Mouse (Mus musculus) skeletal muscle tissue, postnatal 0 days (tissue): ENCODE measurements around the gene Arhgap30. TPM values are rescaled to one million over a fixed set of nuclear protein-coding genes. Genes with fewer than 3 reads are reported as not detected.

ENCODE experiments used
- polyA plus RNA-seq: library from polyadenylated mRNA; unstranded; fragments of >200 nt; fragmentation: Nextera tagmentation; extraction: Ambion mirVana; gene quantifications from 2 replicates; pipeline ENCODE4 v1.2.1, GENCODE M21; 2015

The Arhgap30 gene
- 1.8 and 2.5 TPM in 2 replicates for polyA plus RNA-seq

GRCm38 (mm10) chr1:171388376-171389102, at the start of gene Arhgap30:
Arhgap30 (plus strand) TSS chr1:171388954.

GRCm38 (mm10) chr1:171345225-171346094, 43.3 kb upstream of the Arhgap30 start, which contains the start of the genes Nit1 and Pfdn2:
Nit1 (minus strand) TSS chr1:171345646.
Pfdn2 (plus strand) TSS chr1:171345670.

GRCm38 (mm10) chr1:171360656-171361055, 28.1 kb upstream of the Arhgap30 start, which contains the start of gene Klhdc9:
Klhdc9 (minus strand) TSS chr1:171360798.

GRCm38 (mm10) chr1:171369845-171370556, 18.8 kb upstream of the Arhgap30 start, which contains the start of gene Nectin4:
Nectin4 (plus strand) TSS chr1:171370099.

GRCm38 (mm10) chr1:171410947-171411484, 22.3 kb downstream of the Arhgap30 start, which contains the start of gene Usf1:
Usf1 (plus strand) TSS chr1:171411313.

GRCm38 (mm10) chr1:171418660-171419059, 29.9 kb downstream of the Arhgap30 start, which contains the start of gene Tstd1:
Tstd1 (plus strand) TSS chr1:171418872.

GRCm38 (mm10) chr1:171437264-171438013, 48.7 kb downstream of the Arhgap30 start, which contains the start of gene F11r:
F11r (plus strand) TSS chr1:171437535.

Other genes with a start within 250 kb of the Arhgap30 start
- gene Sdhc, start 238.4 kb upstream of the Arhgap30 start, polyA plus RNA-seq = 450 and 454 TPM in 2 replicates
- 35.1 and 37.5 TPM in 2 replicates for gene Mpz, start 238.2 kb upstream of the Arhgap30 start, polyA plus RNA-seq
- 4.4 and 6.3 TPM in 2 replicates for gene Pcp4l1, start 192.7 kb upstream of the Arhgap30 start, polyA plus RNA-seq
- 0.22 and 0.23 TPM in 2 replicates for gene Nr1i3, start 175.0 kb upstream of the Arhgap30 start, polyA plus RNA-seq
- 25.0 and 27.9 TPM in 2 replicates for gene Tomm40l, start 166.4 kb upstream of the Arhgap30 start, polyA plus RNA-seq
- gene Apoa2, start 163.9 kb upstream of the Arhgap30 start, polyA plus RNA-seq = 8.5 and 10.4 TPM in 2 replicates
- 73.3 and 108 TPM in 2 replicates for gene Fcer1g, start 154.6 kb upstream of the Arhgap30 start, polyA plus RNA-seq
- 6.3 and 7.5 TPM in 2 replicates for gene Adamts4, start 138.5 kb upstream of the Arhgap30 start, polyA plus RNA-seq
- 474 and 493 TPM in 2 replicates for gene Ndufs2, start 137.6 kb upstream of the Arhgap30 start, polyA plus RNA-seq
- 23.7 and 25.4 TPM in 2 replicates for gene B4galt3, start 118.6 kb upstream of the Arhgap30 start, polyA plus RNA-seq
- gene Ppox, start 107.8 kb upstream of the Arhgap30 start, polyA plus RNA-seq = 18.2 and 22.7 TPM in 2 replicates
- gene Usp21, start 101.0 kb upstream of the Arhgap30 start, polyA plus RNA-seq = 23.7 and 24.2 TPM in 2 replicates
- 77.6 and 87.2 TPM in 2 replicates for gene Ufc1, start 93.9 kb upstream of the Arhgap30 start, polyA plus RNA-seq
- gene Dedd, start 59.8 kb upstream of the Arhgap30 start, polyA plus RNA-seq = 31.9 and 35.7 TPM in 2 replicates
- gene Nit1, start 43.3 kb upstream of the Arhgap30 start, polyA plus RNA-seq = 27.6 and 32.2 TPM in 2 replicates
- 98.8 and 101 TPM in 2 replicates for gene Pfdn2, start 43.3 kb upstream of the Arhgap30 start, polyA plus RNA-seq
- gene Klhdc9, start 28.2 kb upstream of the Arhgap30 start, polyA plus RNA-seq = 1.3 and 1.7 TPM in 2 replicates
- 0.24 and 1.5 TPM in 2 replicates for gene Nectin4, start 18.9 kb upstream of the Arhgap30 start, polyA plus RNA-seq
- 34.2 and 34.8 TPM in 2 replicates for gene Usf1, start 22.4 kb downstream of the Arhgap30 start, polyA plus RNA-seq
- gene Tstd1, start 29.9 kb downstream of the Arhgap30 start, polyA plus RNA-seq = 1.1 and 1.5 TPM in 2 replicates
- 20.5 and 28.3 TPM in 2 replicates for gene F11r, start 48.6 kb downstream of the Arhgap30 start, polyA plus RNA-seq
- 11.3 and 13.8 TPM in 2 replicates for gene Alyref2, start 114.5 kb downstream of the Arhgap30 start, polyA plus RNA-seq
- not detected in 2 replicates for gene Itln1, start 146.3 kb downstream of the Arhgap30 start, polyA plus RNA-seq
- gene Cd244a, start 170.2 kb downstream of the Arhgap30 start, polyA plus RNA-seq = 0.16 TPM in 1 of 2 replicates, not detected in the other
- gene Ly9, start 218.5 kb downstream of the Arhgap30 start, polyA plus RNA-seq = 0.24 and 0.38 TPM in 2 replicates